Mouse (Mus musculus) hindbrain, embryonic 16.5 days (tissue): ENCODE data around the gene Batf3. TPM values are rescaled to one million over a fixed set of nuclear protein-coding genes. Genes with fewer than 3 reads are reported as not detected.

Experiments used
- polyA plus RNA-seq: library from polyadenylated mRNA; unstranded; fragments of >200 nt; fragmentation: Nextera tagmentation; extraction: Ambion mirVana; gene quantifications from 2 replicates; pipeline ENCODE4 v1.2.1, GENCODE M21; 2015

Gene Batf3
- polyA plus RNA-seq, 1 experiment from 2014 or later = 3.9 TPM

Other genes starting within 250 kb of the Batf3 start
- gene Rps6kc1, start 186.1 kb upstream of the Batf3 start, polyA plus RNA-seq = 28.4 and 33.9 TPM in 2 replicates
- 41.4 and 41.8 TPM in 2 replicates for gene Angel2, start 172.7 kb upstream of the Batf3 start, polyA plus RNA-seq
- gene Vash2, start 118.6 kb upstream of the Batf3 start, polyA plus RNA-seq = 76.5 and 84.2 TPM in 2 replicates
- gene Flvcr1, start 71.7 kb upstream of the Batf3 start, polyA plus RNA-seq = 8.5 and 8.6 TPM in 2 replicates
- not detected in 2 replicates for gene Spata45, start 61.2 kb upstream of the Batf3 start, polyA plus RNA-seq
- 16.2 and 16.9 TPM in 2 replicates for gene Tatdn3, start 34.9 kb upstream of the Batf3 start, polyA plus RNA-seq
- gene Nsl1, start 34.8 kb upstream of the Batf3 start, polyA plus RNA-seq = 3.6 and 3.9 TPM in 2 replicates
- not detected in 2 replicates for gene Fam71a, start 67.0 kb downstream of the Batf3 start, polyA plus RNA-seq
- 1.7 and 2.1 TPM in 2 replicates for gene Atf3, start 120.2 kb downstream of the Batf3 start, polyA plus RNA-seq
- 141 and 149 TPM in 2 replicates for gene Nenf, start 220.3 kb downstream of the Batf3 start, polyA plus RNA-seq
- 33.1 and 35.1 TPM in 2 replicates for gene Tmem206, start 228.1 kb downstream of the Batf3 start, polyA plus RNA-seq